Mouse (Mus musculus): ENCODE results near the gene Prickle2.

Gene Prickle2

DNA sequence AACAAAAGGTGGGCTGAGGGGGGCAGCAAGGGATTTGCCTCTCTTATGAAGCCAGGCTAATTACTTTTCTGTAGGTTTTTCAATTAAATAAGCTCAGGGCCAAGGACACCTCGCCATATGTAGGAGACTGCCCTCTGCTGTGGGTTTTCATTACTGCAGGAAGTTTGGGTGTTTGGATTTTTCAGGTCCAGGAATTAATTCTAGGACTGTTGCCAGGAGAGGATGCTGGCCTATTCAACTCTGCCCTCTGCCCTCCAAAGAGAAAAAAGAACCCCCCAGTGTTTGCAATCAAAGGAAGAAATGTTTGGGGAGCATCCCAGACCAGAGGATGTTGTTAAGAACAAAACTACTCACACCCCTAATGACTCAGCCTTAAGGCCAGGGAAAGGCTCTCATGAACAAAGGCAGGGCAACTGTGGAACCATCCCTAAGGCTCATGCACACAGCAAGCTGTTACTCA is 40.4 kb downstream of the Prickle2 start:
- no peak for DNase-seq (ENCODE audit: low read depth)

DNA sequence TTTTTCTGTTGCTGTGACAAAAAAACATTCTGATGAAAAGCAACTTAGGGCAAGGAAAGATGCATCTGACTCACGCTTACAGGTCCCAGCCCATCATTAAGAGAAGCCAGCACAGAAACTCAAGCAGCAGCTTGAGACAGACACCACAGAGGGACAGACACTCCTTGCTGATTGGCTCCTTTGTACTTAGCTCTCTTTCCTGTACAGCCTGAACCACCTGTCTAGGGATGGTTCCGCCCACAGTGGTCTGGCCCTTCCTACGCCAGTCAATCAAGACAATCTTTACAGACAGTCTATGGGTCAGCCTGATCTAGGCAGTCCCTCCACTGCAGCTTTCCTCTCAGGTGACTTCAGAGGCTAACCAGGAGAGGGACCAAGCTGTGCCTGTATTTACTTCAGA is 42.1 kb downstream of the Prickle2 start:
- no peak for DNase-seq (ENCODE audit: low read depth)

DNA sequence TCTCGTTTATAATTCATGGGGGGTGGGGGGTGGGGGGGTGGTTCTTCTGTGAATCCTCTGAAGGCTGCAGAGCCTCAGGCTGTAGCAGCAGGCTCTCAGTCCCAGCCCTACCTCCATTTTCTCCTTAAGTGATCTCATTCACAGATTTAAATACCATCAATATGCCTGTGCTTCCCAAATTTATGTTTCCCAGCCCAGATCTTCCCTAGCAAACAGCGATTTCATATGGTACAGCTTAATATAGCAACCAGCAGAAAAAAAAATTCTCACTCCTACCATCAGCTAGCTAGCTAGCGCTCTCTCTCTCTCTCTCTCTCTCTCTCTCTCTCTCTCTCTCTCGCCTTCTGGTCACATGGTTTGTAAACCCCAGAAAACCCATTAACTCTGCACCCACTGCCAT is 42.5 kb downstream of the Prickle2 start:
- DNase-seq (ENCODE audit: low read depth): no peak

DNA sequence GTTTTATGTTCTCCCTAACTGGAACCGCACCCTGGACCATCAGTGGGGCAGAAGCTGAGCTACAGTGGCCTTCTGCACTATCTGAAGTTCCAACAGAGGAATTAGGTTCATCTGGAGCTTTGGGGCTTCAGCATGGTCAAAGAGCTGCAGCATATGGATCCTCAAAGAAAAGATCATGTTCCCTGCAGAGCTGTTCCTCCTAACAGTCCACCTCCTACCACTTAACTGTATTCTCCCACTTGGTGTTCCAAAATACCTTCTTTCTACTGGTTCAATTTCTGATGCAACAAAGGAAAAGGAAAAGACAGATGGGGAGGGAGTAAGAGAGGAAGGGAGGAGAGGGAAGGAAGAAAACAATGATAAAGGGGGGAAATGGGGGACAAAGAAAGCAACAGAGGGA is 56.9 kb downstream of the Prickle2 start:
- no peak for DNase-seq (ENCODE audit: low read depth)

DNA sequence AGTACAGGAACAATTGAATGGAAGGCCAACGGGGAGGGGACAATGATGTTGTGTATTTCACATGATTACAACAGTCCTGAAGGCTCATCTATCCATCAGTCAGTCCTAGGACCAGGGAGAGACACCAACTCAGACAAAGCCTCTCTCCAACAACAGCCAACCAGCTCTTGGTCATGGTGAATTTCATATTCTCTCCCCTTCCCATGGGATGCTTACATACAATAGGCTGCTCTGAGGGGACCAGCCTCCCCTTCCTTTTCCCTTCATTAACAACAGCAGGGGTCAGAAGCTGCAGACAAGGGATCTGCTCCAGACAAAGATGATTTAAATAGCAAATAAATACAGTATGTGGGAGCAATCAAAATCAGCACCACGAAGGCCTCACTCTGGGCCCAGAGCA is 57.4 kb downstream of the Prickle2 start:
- no peak for DNase-seq (ENCODE audit: low read depth)

DNA sequence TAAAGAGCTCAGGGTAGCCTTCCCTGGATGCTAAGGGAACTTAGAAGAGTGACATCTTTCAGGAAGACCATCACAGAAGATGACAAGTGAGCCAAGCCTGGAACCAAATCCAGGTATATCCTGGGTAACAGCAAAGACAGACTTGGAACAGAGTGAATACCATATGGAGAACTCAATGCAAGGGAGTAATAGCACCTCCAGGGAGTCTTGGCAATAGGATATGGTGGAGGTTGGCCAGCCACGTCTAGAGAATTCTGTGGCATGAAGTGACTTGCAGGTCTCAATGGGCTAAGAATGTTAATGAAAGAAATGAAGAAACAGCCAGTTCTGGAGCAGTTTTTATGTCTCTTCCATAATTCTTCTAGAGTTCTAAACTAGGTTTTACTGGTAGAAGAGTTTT is 63.0 kb downstream of the Prickle2 start:
- DNase-seq (ENCODE audit: low read depth): no peak

DNA sequence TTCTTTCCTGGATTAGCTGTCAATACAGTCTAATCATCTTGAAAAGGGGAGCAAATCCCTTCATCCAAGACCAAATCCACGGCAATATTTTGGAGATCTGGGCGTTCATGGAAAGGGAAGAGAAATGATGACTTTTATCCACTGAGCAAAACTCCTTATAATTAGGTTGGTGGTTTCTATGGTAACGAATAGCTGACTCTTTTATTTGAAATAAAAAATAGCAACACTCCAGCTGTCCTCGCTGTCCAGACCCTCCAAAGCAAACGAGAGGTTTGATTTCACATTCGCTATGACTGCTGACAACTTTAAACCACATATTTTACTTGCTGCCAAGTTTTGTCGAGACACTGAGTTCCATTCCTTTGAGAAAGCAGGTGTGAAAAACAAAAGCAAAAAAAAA is 64.0 kb downstream of the Prickle2 start:
- no peak for DNase-seq (ENCODE audit: low read depth)

DNA sequence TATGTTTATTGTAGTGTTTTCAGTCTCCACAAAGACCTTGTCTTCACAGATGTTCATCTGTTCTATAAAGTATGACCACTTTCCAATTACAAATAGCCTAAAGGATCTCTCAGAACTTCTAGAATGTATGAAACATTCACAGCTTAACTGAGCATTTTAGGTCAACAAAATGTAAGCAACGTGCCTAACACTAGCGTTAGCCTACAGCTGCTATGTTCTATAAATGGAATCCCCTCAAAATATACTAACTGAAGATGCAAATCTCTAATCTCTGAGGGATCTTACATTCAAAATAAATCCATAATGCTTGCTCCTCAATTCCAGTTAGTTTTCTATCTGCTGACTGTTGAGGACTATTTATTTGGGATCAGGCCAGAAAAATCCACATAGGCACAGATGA is 65.1 kb downstream of the Prickle2 start:
- DNase-seq (ENCODE audit: low read depth): no peak

DNA sequence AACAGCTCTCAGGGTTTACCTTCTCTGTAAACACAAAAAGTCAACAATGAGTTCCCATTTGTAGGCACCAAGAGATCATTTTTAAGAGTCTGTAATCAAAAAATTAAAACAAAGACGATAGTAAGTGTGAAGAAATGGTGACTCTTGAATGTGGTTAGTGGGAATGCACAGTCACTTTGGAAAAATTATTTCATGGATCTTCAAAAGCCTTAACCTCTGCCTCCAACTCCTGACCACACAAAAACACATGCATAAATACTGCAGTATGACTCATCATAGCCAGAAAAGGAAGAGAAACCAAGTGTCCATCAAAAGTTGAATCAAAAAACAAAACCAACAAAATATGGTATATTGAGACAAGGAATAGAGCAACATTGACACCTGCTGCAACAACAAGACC is 69.5 kb downstream of the Prickle2 start:
- DNase-seq (ENCODE audit: low read depth): no peak

DNA sequence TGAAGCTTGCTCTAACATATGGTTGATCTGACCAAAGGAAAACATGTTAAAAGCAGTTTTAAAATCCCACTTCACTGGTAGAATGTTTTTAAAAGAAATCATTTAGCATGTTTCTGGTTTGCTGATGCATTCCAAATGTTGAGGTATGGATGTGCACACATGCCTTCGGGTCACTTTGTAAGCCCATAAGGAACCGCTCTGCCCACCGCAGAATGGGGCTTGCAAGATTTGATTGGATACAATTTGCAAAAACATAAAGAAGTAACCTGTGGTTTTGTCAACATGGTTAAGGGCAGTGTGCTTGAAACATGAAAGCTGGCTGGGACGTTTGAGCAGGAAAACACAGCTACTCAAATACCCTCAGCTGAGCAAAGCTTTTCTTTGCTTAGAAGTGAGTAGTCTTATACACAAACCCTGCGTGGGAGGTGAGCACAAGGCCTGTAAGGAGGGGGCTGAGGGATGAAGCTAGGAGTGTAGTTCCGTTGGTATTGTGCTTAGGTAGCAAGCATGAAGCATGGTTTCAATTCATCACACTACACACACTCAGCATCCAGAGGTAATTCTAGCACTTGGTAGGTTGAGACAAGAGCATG is 71.0 kb downstream of the Prickle2 start:
- DNase-seq (ENCODE audit: low read depth): no peak

DNA sequence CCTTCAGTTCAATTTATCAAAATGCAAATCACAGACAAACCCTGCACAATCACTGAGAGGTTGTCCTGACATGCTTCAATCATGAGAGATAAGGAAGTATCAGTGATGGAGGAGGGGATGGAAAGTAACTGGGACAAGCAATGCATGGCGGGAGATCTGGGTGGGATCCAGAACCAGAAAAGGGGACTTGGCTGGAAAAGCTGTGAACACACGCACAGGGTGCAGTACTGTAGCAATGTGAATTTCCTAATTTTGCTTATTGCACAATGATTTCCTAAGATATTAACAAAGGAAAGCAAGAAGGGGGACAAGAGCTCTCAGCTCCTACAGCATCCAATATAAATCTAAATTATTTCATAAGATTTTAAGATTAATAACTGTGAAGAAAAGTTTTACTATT is 75.0 kb downstream of the Prickle2 start:
- DNase-seq (ENCODE audit: low read depth): no peak

DNA sequence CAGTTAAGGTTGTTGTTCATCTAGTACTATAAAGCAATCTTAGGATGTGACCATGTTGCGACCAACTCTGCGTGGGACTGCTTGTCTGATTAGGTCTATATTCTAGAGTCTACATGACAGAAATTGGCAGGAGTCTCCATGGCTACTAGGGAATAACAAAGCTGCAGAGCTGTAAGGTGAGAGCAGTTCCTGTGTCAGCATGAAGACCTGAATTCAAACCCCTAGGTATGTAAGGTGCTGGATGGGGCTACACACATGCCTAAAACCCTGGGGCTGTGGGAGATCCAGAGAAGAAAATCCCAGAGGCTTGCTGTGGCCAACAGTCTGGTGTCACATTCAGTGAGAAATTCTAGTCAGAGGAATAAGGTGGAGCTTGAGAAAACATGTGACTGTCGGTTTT is 78.2 kb downstream of the Prickle2 start:
- DNase-seq (ENCODE audit: low read depth): no peak

DNA sequence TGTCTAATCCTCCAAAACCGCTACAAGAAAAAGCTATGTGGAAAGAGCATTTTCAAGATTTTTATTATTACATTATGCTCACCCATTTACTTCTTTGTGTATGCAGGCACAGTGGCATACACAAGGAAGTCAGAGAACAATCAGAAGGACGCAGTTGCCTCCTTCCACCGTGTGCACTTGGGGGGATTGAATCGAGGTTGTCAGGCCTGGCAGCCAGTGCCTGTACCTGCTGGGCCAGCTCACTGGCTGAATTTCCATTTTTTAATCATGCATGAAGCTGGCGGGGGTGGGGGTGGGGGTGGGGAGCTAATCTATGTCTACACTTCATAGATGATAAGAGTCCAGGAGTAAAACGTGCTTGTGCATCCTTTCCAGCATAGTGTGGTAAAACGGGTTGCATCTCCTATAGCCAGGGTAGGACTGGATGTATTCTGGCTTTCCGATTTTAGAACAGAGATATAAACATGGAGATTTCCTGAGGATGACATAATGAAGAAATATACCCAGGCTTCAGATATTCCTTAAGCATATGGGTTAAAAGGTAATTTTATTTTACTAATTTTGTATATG is 78.8 kb downstream of the Prickle2 start:
- DNase-seq (ENCODE audit: low read depth): no peak

DNA sequence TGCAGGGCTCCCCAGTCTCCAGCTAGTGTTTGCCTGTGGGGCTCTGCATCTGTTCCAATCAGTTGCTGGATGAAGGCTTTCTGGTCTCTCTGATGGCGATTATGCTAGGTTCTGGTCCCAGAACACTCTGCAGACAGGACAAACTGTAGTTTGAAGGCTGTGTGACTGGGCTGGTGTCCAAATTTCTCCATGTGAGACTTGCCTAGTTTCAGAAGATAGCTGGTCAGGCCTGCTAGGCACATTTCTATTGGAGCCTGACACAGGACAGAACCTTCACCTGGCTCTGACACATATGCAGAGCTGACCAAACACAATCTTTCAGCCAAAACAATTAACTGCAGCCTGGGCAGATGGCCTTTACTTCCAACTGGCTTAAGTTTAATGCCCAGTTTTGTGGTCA is 80.0 kb downstream of the Prickle2 start:
- DNase-seq (ENCODE audit: low read depth): no peak

DNA sequence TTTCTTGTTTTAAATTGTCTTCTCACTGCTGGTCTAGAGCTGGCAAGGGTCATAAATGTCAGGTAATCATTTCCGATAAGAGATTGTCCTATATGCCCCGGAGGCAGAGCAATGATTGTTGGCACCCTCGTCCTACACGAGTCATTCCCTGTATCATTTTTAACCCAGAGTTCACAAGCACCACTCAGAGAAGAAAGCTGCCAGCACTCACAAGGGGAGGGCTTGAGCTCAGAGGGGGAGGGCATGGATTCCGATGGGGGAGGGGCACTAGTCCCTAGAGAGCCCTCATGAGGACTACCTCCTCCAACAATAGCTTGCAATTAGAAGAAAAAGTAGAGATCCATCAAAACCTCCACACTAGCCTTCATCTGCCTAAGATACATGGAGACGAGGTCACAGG is 81.6 kb downstream of the Prickle2 start:
- DNase-seq (ENCODE audit: low read depth): no peak

DNA sequence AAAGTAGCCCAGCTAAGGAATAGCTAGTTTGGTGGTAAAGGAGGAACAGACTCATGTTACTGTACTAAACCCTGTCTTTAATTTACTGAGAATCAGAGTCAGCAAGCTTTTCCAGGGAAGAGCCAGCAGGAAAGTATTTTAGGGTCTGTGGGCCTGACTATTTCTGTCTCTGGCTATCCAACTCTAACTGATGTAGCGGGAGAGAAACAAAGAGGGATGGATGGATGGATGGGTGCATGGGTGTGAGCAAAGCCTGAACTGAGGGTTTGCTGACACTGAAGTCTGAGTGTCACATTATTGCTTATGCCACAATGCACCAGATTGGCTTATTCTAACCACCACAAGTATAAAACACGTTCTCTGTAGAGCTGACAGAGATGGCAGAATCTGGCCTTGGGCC is 88.8 kb downstream of the Prickle2 start:
- DNase-seq (ENCODE audit: low read depth): no peak

DNA sequence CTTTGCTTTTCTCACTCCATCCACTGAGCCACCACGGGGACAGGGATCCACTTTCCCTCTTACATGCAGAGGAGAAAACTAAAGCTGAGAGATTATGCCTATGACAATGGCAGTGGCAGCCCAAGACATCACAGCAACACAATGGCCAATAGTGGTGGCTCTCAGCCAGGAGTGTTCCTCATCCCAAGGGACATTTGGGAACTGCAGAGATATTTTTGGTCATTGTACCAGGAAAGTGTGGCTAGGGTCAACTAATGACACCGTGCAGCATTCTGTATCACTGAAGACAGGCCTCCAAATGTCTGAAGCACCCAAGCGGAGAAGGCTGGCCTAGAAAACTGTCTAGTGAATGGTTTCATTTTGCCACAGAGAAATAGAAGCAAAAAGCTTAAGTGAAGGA is 91.2 kb downstream of the Prickle2 start:
- DNase-seq (ENCODE audit: low read depth): no peak

DNA sequence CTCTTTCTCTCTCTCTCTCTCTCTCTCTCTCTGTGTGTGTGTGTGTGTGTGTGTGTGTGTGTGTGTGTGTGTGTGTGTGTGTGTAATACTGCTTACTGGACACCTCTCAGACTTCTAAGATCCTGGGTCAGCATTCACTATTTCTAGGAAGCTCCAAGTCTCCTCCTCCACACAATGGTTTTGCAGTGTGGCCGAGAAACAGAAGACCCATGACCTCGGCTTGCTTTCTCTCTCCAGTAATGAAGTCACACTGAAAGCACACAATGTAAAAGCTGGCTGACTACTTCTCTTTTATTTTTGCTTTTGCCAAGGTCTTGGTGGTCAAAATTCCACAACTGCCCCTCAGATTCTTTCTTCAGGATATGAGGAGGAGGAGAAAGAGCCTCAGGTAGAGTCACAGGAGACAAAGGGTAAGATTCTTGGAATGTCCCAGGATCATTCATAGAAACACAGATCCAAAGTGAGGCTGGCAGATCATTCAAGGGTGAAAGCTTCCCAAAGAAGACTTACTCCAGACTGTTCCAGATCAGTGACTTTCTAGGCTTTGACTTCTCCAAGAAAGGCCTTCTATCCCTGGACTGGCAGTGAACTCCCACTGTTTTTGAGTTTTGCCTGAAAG is 93.7 kb downstream of the Prickle2 start:
- DNase-seq (ENCODE audit: low read depth): no peak

DNA sequence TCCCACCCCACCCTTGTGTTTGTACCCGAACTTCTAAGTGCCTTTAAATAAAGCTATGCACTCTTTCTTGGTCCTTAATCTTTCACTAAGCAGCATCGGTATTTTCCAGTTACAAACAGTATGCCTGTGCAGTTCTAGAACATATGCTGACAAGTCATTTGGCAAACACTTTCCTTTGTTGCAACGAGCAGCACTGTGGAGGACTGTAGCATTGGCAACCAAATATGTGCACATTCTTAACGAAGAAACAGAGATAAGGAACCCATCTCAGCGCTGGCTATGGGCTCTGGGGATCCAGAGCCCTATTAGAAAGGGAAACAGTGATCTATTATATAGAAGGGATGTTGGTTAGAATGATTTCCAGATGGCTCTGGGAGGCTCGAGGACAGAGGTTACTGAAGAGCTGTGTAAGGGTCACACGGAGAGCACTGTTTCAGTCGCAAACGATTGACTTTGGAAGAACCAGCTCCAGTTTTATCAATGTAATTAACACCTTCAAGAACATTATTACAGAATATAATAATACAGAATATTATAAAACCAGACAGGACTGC is 96.2 kb downstream of the Prickle2 start:
- DNase-seq (ENCODE audit: low read depth): no peak

DNA sequence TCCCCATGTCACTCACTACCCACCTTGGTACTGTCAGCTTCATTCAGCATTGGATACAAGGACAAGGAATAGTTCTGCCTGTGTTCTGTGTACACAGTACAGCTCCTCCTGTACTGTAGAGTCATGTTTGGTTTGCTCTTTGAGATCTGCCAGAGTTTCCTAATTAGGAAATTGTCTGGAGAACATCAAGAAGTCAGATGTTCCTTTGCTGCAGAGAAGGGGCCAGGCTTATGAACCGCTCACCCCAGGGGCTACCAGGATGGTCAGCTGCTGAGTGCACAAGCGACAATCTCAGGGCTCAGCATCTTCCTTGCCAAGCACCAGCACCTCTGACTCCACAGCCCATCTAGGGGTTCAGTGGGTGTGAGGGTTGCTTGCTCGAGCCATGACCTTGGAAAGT is 96.9 kb downstream of the Prickle2 start:
- DNase-seq (ENCODE audit: low read depth): no peak

DNA sequence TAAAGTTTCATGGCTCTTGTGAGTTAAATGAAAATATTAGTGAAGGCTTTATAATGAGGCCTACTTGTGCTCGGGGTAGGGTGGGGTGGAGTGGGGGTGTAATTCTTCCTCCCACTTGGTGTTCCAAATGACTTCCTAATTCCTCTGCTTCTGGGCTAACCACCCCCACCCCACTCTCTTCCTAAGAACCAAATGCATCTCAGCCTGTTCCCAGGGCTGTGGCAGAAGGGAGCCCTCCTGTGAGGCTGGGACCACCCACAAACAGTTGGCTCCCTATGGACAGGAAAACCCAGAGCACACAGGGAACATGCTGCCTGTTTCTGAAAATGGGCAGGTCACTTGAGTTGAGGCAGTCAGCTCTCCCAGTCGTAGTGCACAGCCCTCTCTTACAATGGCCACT is 100.8 kb downstream of the Prickle2 start:
- DNase-seq (ENCODE audit: low read depth): no peak

DNA sequence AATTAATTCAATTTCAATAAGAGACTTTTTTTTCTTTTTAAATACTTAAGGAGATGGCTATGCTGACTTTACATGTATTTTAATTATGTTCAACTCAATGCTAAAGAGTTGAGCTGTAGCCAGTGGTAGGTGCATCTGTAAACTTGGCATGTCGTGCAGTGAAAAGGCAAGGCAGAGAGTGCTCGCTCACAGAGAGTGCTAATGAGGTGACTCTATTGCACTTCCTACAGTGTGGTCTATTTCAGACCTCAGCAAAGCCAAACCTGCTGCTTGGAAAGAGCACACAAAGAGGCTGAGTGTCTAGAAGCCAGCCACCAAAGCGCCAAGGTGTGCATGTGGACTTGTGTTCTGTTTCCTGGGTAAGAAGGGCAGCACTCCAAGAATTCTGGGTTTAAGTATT is 109.6 kb downstream of the Prickle2 start:
- no peak for DNase-seq (ENCODE audit: low read depth)

DNA sequence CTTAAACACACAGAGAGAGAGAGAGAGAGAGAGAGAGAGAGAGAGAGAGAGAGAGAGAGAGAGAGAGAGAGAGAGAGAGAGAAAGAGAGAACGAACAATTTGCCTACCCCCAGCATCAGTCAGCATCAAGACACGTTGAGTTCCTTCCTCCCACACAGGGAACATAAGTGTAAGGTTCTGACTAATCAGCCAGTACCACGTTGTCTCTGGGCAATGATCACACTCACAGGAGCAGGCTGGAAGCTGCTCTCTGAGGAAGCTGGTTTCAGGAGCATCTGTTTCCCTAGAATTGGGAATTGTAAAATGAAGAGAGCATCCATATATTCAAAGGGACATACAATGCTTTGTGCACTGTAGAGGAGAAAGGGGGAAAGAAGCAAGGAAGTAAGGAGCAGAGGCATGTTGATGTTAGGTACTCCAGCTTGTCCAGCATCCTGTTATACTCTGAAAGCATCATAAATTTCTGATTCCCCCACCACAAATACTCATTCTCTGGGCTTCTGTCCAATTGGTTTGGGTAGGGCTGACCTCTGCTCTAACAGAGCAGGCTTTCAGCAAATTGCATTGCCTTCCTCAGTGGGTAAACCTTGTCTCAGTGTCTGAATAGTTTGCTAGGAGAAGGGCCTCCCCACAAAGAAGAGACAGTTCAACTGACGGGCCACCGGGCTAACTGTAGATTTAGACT is 116.4 kb downstream of the Prickle2 start:
- DNase-seq (ENCODE audit: low read depth): no peak
